Mouse (Mus musculus): ENCODE data around the gene Magea8. TPM values are rescaled to one million over a fixed set of nuclear protein-coding genes. Genes with fewer than 3 reads are reported as not detected.
"Not testable (repeated sequence)": the region's sequence is repeated elsewhere in the genome, so short reads cannot be mapped to it uniquely, and the experiment has no call there.

Magea8 gene
- total RNA-seq (2015) (not detected in 2 replicates), total RNA-seq (2017) (not detected in 2 replicates)

GRCm38 (mm10) chrX:154995750-154996149 lies at the start of gene Magea8:
Magea8 (minus strand) TSS chrX:154995850.
- ATAC-seq (ENCODE audit: poor library complexity, severe bottlenecking): not testable (repeated sequence)

- not testable (repeated sequence) for ATAC-seq (ENCODE audit: poor library complexity, severe bottlenecking)
Measured at GRCm38 (mm10) chrX:154949405-154949804, 46.2 kb downstream of the Magea8 start, which contains the start of gene Magea3. Magea3 (minus strand) TSS chrX:154949505.

- ATAC-seq (ENCODE audit: poor library complexity, severe bottlenecking): not testable (repeated sequence)
Measured at GRCm38 (mm10) chrX:154935887-154936286, 59.8 kb downstream of the Magea8 start, which contains the start of gene Magea6. Magea6 (minus strand) TSS chrX:154935987.

Other genes starting within 250 kb of the Magea8 start
- gene Cldn34b1, start 105.6 kb downstream of the Magea8 start, total RNA-seq (2015): not detected in 2 replicates
- gene Cldn34b1, start 105.6 kb downstream of the Magea8 start, total RNA-seq (2017): not detected in 2 replicates
- gene Magea6, start 59.9 kb downstream of the Magea8 start, total RNA-seq (2015): not detected in 2 replicates
- not detected in 2 replicates for gene Magea6, start 59.9 kb downstream of the Magea8 start, total RNA-seq (2017)
- not detected in 2 replicates for gene Magea3, start 46.3 kb downstream of the Magea8 start, total RNA-seq (2015)
- gene Magea3, start 46.3 kb downstream of the Magea8 start, total RNA-seq (2017): not detected in 2 replicates
- not detected in 2 replicates for gene Magea5, start 67.3 kb upstream of the Magea8 start, total RNA-seq (2015)
- gene Magea5, start 67.3 kb upstream of the Magea8 start, total RNA-seq (2017): not detected in 2 replicates
- gene Magea1, start 93.9 kb upstream of the Magea8 start, total RNA-seq (2015): not detected in 2 replicates
- not detected in 2 replicates for gene Magea1, start 93.9 kb upstream of the Magea8 start, total RNA-seq (2017)
- gene Magea2, start 97.8 kb upstream of the Magea8 start, total RNA-seq (2015): not detected in 2 replicates
- not detected in 2 replicates for gene Magea2, start 97.8 kb upstream of the Magea8 start, total RNA-seq (2017)
- not detected in 2 replicates for gene Cldn34b2, start 132.6 kb upstream of the Magea8 start, total RNA-seq (2015)
- not detected in 2 replicates for gene Cldn34b2, start 132.6 kb upstream of the Magea8 start, total RNA-seq (2017)
- gene Sat1, start 220.6 kb upstream of the Magea8 start, total RNA-seq (2015): 801 and 834 TPM in 2 replicates
- 703 and 873 TPM in 2 replicates for gene Sat1, start 220.6 kb upstream of the Magea8 start, total RNA-seq (2017)